Mouse (Mus musculus): ENCODE data around the gene Zscan26. TPM values are rescaled to one million over a fixed set of nuclear protein-coding genes. Genes with fewer than 3 reads are reported as not detected.
"Not testable (repeated sequence)": the region's sequence is repeated elsewhere in the genome, so short reads cannot be mapped to it uniquely, and the experiment has no call there.

Gene Zscan26
- polyA plus RNA-seq, 1 experiment from 2014 or later, result 27.6 TPM

GRCm38 (mm10) chr13:21401166-21401565 is 52.4 kb downstream of the Zscan26 start:
- Histone ChIP-seq H3K4me1 (ENCODE audit: control insufficient read depth, insufficient read depth, low read length) (peaks cover 6% of the 10 kb centered on the region; the same call in 1 of the 2 replicates), H3K4me3 (ENCODE audit: low read length) (peak overlapping the region; percentile 88), H3K4me2 (replicated peaks; ENCODE audit: low read depth, low read length) (peak overlapping the region; percentile 73), H3K36me3 (ENCODE audit: control insufficient read depth, insufficient read depth, low read length) (peaks cover 20% of the 10 kb centered on the region), H3K9me3 (ENCODE audit: control insufficient read depth, low read length) (no peaks in the 10 kb centered on the region), H3K9ac (ENCODE audit: low read depth, low read length) (peak overlapping the region; percentile 87; the same call in 1 of the 2 replicates), H3K27me3 (ENCODE audit: control insufficient read depth, insufficient read depth, low read length) (no peaks in the 10 kb centered on the region), H3K27ac (ENCODE audit: low read depth, low read length) (no peak overlapping the region)
- 82% methylated on average over 3 of the region's 3 CpGs for WGBS
- no peak for ATAC-seq (ENCODE audit: low FRiP score, low TSS enrichment)

DNA sequence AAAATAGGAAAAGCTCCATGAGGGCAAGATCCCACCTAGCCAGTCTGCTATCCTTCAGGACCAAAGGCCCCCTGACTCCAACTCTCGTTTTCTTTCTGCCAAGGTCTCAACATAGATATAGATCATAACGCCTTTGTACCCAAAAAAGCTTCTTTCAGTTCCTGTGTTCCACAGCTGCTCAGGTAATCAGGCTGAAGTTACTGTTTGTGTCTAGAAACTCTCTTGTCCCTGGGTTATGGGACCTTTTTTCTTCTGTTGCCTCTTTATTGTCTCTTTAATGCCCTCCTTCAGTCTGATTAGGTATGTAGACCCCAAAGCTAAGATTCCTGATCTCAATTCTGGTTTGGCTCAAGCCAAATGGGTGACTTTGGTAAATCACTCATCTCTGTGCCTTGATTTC is 56.0 kb downstream of the Zscan26 start:
- Histone ChIP-seq H3K4me2 (replicated peaks; ENCODE audit: low read depth, low read length) (no peak overlapping the region), H3K4me1 (ENCODE audit: control insufficient read depth, insufficient read depth, low read length) (peaks cover 6% of the 10 kb centered on the region; the same call in 1 of the 2 replicates), H3K27me3 (ENCODE audit: control insufficient read depth, insufficient read depth, low read length) (no peaks in the 10 kb centered on the region), H3K27ac (ENCODE audit: low read depth, low read length) (no peak overlapping the region), H3K9ac (ENCODE audit: low read depth, low read length) (no peak overlapping the region), H3K4me3 (ENCODE audit: low read length) (no peak overlapping the region), H3K9me3 (ENCODE audit: control insufficient read depth, low read length) (no peaks in the 10 kb centered on the region), H3K36me3 (ENCODE audit: control insufficient read depth, insufficient read depth, low read length) (peaks cover 51% of the 10 kb centered on the region)
- WGBS, result 86% methylated on average over 2 of the region's 2 CpGs
- no peak for ATAC-seq (ENCODE audit: low FRiP score, low TSS enrichment)

- not testable (repeated sequence) for H3K27me3 ChIP-seq (ENCODE audit: control insufficient read depth, insufficient read depth, low read length); H3K27ac ChIP-seq (ENCODE audit: low read depth, low read length); H3K9me3 ChIP-seq (ENCODE audit: control insufficient read depth, low read length); H3K9ac ChIP-seq (ENCODE audit: low read depth, low read length); H3K4me3 ChIP-seq (ENCODE audit: low read length); H3K4me1 ChIP-seq (ENCODE audit: control insufficient read depth, insufficient read depth, low read length); H3K4me2 ChIP-seq (replicated peaks; ENCODE audit: low read depth, low read length)
- peaks cover 64% of the 10 kb centered on the region for H3K36me3 ChIP-seq (ENCODE audit: control insufficient read depth, insufficient read depth, low read length)
- 87% methylated on average over 14 of the region's 18 CpGs for WGBS
- peak; percentile 62 for ATAC-seq (ENCODE audit: low FRiP score, low TSS enrichment)
Measured at GRCm38 (mm10) chr13:21396048-21396447, 57.5 kb downstream of the Zscan26 start.

- Histone ChIP-seq H3K4me2 (replicated peaks; ENCODE audit: low read depth, low read length) (no peak overlapping the region), H3K27ac (ENCODE audit: low read depth, low read length) (no peak overlapping the region), H3K4me3 (ENCODE audit: low read length) (no peak overlapping the region), H3K36me3 (ENCODE audit: control insufficient read depth, insufficient read depth, low read length) (peaks cover 69% of the 10 kb centered on the region), H3K9me3 (ENCODE audit: control insufficient read depth, low read length) (no peaks in the 10 kb centered on the region), H3K4me1 (ENCODE audit: control insufficient read depth, insufficient read depth, low read length) (no peaks in the 10 kb centered on the region), H3K9ac (ENCODE audit: low read depth, low read length) (no peak overlapping the region), H3K27me3 (ENCODE audit: control insufficient read depth, insufficient read depth, low read length) (no peaks in the 10 kb centered on the region)
- WGBS, result 71% methylated on average over 6 of the region's 6 CpGs
- ATAC-seq (ENCODE audit: low FRiP score, low TSS enrichment), result no peak
Measured at GRCm38 (mm10) chr13:21395623-21396022, 57.9 kb downstream of the Zscan26 start.

DNA sequence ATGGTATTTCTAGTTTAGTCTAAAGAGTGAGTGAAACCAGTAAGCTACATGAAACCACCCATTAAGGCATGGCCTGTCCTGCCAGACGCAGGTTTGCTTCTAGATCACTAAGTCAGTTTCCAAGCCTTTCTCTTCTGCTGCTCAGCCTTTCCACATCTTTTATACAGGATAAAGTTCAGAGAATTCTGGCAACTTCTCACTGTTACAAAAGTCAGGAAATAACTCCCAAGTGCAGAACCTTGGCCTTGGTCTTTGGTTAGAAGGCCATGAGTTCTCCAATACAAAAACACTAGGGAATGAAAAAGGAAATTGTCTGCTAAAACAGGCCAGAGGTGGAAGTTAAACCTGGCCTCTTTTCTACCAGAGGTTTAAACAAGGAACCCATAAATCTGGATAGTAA is 58.3 kb downstream of the Zscan26 start:
- 87% methylated on average over 1 of the region's 1 CpGs for WGBS
- peaks cover 73% of the 10 kb centered on the region for H3K36me3 ChIP-seq (ENCODE audit: control insufficient read depth, insufficient read depth, low read length)
- no peak for ATAC-seq (ENCODE audit: low FRiP score, low TSS enrichment)

More for the DNA sequence above, 58.3 kb downstream of the Zscan26 start:
- Histone ChIP-seq H3K9me3 (ENCODE audit: control insufficient read depth, low read length) (no peaks in the 10 kb centered on the region), H3K4me3 (ENCODE audit: low read length) (no peak overlapping the region), H3K9ac (ENCODE audit: low read depth, low read length) (no peak overlapping the region), H3K4me2 (replicated peaks; ENCODE audit: low read depth, low read length) (no peak overlapping the region), H3K4me1 (ENCODE audit: control insufficient read depth, insufficient read depth, low read length) (no peaks in the 10 kb centered on the region), H3K27me3 (ENCODE audit: control insufficient read depth, insufficient read depth, low read length) (no peaks in the 10 kb centered on the region), H3K27ac (ENCODE audit: low read depth, low read length) (no peak overlapping the region)

MicroRNAs encoded within 50 kb of the gene (microRNA counts, 519-probe panel; counts per million panel counts)
- microRNA mmu-miR-1896, result 4,097 counts per million, percentile 24 among the panel's probes with 10 or more counts

Small RNA genes lying within 50 kb of the gene (microRNA-seq; reads per million reads assigned to microRNA genes)
- not detected for gene Mir1896
- gene Mir6942, result not detected

Other genes with a start within 250 kb of the Zscan26 start
- not detected in 2 replicates for gene Gpx5, start 161.0 kb downstream of the Zscan26 start, polyA plus RNA-seq (2014; fragmentation: Nextera tagmentation; extraction: Ambion mirVana)
- gene Gpx6, start 141.6 kb downstream of the Zscan26 start, polyA plus RNA-seq (2014; fragmentation: Nextera tagmentation; extraction: Ambion mirVana), result 3.4 and 3.9 TPM in 2 replicates
- not detected in 2 replicates for gene Olfr1367, start 106.8 kb downstream of the Zscan26 start, polyA plus RNA-seq (2014; fragmentation: Nextera tagmentation; extraction: Ambion mirVana)
- gene Zscan12, start 90.9 kb downstream of the Zscan26 start, polyA plus RNA-seq (2014; fragmentation: Nextera tagmentation; extraction: Ambion mirVana), result 10.9 and 15.5 TPM in 2 replicates
- gene Zkscan3, start 51.0 kb downstream of the Zscan26 start, polyA plus RNA-seq (2014; fragmentation: Nextera tagmentation; extraction: Ambion mirVana), result 73.9 and 80.4 TPM in 2 replicates
- gene Pgbd1, start 12.7 kb downstream of the Zscan26 start, polyA plus RNA-seq (2014; fragmentation: Nextera tagmentation; extraction: Ambion mirVana), result 3.4 and 4.9 TPM in 2 replicates
- 2.2 and 2.6 TPM in 2 replicates for gene Nkapl, start 14.8 kb upstream of the Zscan26 start, polyA plus RNA-seq (2014; fragmentation: Nextera tagmentation; extraction: Ambion mirVana)
- 3.2 and 3.8 TPM in 2 replicates for gene Zkscan4, start 25.2 kb upstream of the Zscan26 start, polyA plus RNA-seq (2014; fragmentation: Nextera tagmentation; extraction: Ambion mirVana)
- gene Gm10065, start 25.7 kb upstream of the Zscan26 start, polyA plus RNA-seq (2014; fragmentation: Nextera tagmentation; extraction: Ambion mirVana), result not detected in 2 replicates
- gene AK157302, start 41.5 kb upstream of the Zscan26 start, polyA plus RNA-seq (2014; fragmentation: Nextera tagmentation; extraction: Ambion mirVana), result 0.23 and 0.34 TPM in 2 replicates
- 4.7 and 7.2 TPM in 2 replicates for gene Gm11273, start 47.7 kb upstream of the Zscan26 start, polyA plus RNA-seq (2014; fragmentation: Nextera tagmentation; extraction: Ambion mirVana)
- gene Zkscan8, start 77.4 kb upstream of the Zscan26 start, polyA plus RNA-seq (2014; fragmentation: Nextera tagmentation; extraction: Ambion mirVana), result 7.3 and 11.8 TPM in 2 replicates
- 0.18 and 0.20 TPM in 2 replicates for gene Olfr1366, start 89.1 kb upstream of the Zscan26 start, polyA plus RNA-seq (2014; fragmentation: Nextera tagmentation; extraction: Ambion mirVana)
- gene Olfr1535, start 106.2 kb upstream of the Zscan26 start, polyA plus RNA-seq (2014; fragmentation: Nextera tagmentation; extraction: Ambion mirVana), result 0.05 TPM in 1 of 2 replicates, not detected in the other
- not detected in 2 replicates for gene Olfr1364, start 128.0 kb upstream of the Zscan26 start, polyA plus RNA-seq (2014; fragmentation: Nextera tagmentation; extraction: Ambion mirVana)
- not detected in 2 replicates for gene Olfr1362, start 160.3 kb upstream of the Zscan26 start, polyA plus RNA-seq (2014; fragmentation: Nextera tagmentation; extraction: Ambion mirVana)
- 0.07 TPM in 1 of 2 replicates, not detected in the other for gene Olfr11, start 188.8 kb upstream of the Zscan26 start, polyA plus RNA-seq (2014; fragmentation: Nextera tagmentation; extraction: Ambion mirVana)
- not detected in 2 replicates for gene Olfr1361, start 209.7 kb upstream of the Zscan26 start, polyA plus RNA-seq (2014; fragmentation: Nextera tagmentation; extraction: Ambion mirVana)
- not detected in 2 replicates for gene Olfr1360, start 223.7 kb upstream of the Zscan26 start, polyA plus RNA-seq (2014; fragmentation: Nextera tagmentation; extraction: Ambion mirVana)
- gene Olfr1359, start 244.4 kb upstream of the Zscan26 start, polyA plus RNA-seq (2014; fragmentation: Nextera tagmentation; extraction: Ambion mirVana), result not detected in 2 replicates